Mouse (Mus musculus): ENCODE data around the gene Tex2.

DNA sequence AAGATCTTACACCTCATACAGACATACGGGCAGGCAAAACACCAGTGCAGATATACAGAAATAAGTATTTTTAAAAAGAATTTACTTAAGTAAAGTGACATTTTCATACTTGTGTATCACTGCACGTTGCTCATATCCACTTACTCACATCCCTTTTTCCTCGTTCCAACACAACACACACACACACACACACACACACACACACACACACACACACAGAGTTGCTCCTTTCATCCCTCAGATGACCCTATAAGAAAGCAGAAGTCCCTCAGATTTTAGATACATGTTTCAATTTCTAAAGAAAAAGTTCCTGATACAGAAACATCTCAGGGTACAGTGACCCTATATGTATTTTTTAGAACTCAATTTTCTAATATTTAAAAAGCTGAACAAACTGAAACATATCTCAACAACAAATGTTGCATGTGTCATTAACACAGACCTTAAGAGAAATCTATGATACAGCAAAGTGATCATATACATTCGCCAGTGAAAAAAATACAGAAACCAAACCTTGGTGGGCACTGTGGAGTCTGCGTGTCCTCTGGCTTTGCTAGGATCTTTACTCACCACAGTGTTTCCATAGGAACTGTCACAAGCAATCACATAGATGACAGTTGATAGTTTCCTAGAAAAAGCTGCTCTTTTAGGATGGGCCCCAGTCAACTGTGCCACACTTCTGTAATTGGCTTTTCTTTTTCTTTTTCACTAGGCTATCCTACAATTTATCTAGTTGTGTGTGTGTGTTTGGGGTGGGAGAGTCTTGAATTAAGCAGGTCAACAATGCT, 151.9 kb downstream of the Tex2 start:
- TF ChIP-seq CTCF (IDR thresholded peaks at IDR 0.05; ENCODE audit: borderline replicate concordance, extremely low read depth, insufficient read depth, insufficient read length): no peak
- TF ChIP-seq POLR2A (IDR thresholded peaks at IDR 0.05; ENCODE audit: borderline replicate concordance, extremely low read depth, insufficient read depth, insufficient read length, poor library complexity, severe bottlenecking): no peak

All from brain, embryonic 14.5 days (tissue).